Mouse (Mus musculus) brain, adult 10 weeks (tissue): ENCODE data around the gene Cfap57. TPM values are rescaled to one million over a fixed set of nuclear protein-coding genes. Genes with fewer than 3 reads are reported as not detected.

Experiments used
- polyA plus RNA-seq: library from polyadenylated mRNA; stranded (reverse); fragments of 350-450 nt; fragmentation: Illumina TruSeq; extraction: RNeasy Lipid Tissue Mini Kit (QIAGEN cat#74804); gene quantifications from one replicate; pipeline ENCODE4 v1.2.3, GENCODE M21; 2015; ENCODE audit warnings: low read depth, low replicate concordance

Cfap57 gene
- 0.67 TPM for polyA plus RNA-seq

GRCm38 (mm10) chr4:118620279-118620966, at the start of gene Cfap57, which contains the start of gene Ebna1bp2:
Gene Cfap57 (minus strand): TSS chr4:118620777.
Gene Ebna1bp2 (plus strand): TSS chr4:118620799.

GRCm38 (mm10) chr4:118658652-118659051, 38.1 kb upstream of the Cfap57 start, which contains the start of gene Olfr62:
Gene Olfr62 (plus strand): TSS chr4:118658952.

GRCm38 (mm10) chr4:118543592-118544260, 76.9 kb downstream of the Cfap57 start, which contains the start of gene Tmem125:
Gene Tmem125 (minus strand): TSS chr4:118544044.

GRCm38 (mm10) chr4:118526408-118527334, 93.9 kb downstream of the Cfap57 start, which contains the start of gene 2610528J11Rik:
Gene 2610528J11Rik (plus strand): TSS chr4:118526999.

Other genes starting within 250 kb of the Cfap57 start
- gene Szt2, start 211.5 kb downstream of the Cfap57 start, polyA plus RNA-seq = 19.7 TPM
- 53.8 TPM for gene Med8, start 211.4 kb downstream of the Cfap57 start, polyA plus RNA-seq
- 28.2 TPM for gene Elovl1, start 192.7 kb downstream of the Cfap57 start, polyA plus RNA-seq
- 2.2 TPM for gene Cdc20, start 183.4 kb downstream of the Cfap57 start, polyA plus RNA-seq
- gene Mpl, start 163.3 kb downstream of the Cfap57 start, polyA plus RNA-seq = 0.62 TPM
- gene Tie1, start 130.7 kb downstream of the Cfap57 start, polyA plus RNA-seq = 7.1 TPM
- gene 2610528J11Rik, start 93.8 kb downstream of the Cfap57 start, polyA plus RNA-seq = not detected
- 15.7 TPM for gene Tmem125, start 76.7 kb downstream of the Cfap57 start, polyA plus RNA-seq
- gene Ebna1bp2, start within 50 bp of the Cfap57 start, polyA plus RNA-seq = 60.0 TPM
- gene Olfr62, start 38.2 kb upstream of the Cfap57 start, polyA plus RNA-seq = not detected
- not detected for gene Olfr1342, start 72.0 kb upstream of the Cfap57 start, polyA plus RNA-seq
- not detected for gene Olfr1341, start 82.7 kb upstream of the Cfap57 start, polyA plus RNA-seq
- not detected for gene Olfr1340, start 99.4 kb upstream of the Cfap57 start, polyA plus RNA-seq
- not detected for gene Olfr1339, start 111.4 kb upstream of the Cfap57 start, polyA plus RNA-seq
- not detected for gene Olfr1338, start 138.0 kb upstream of the Cfap57 start, polyA plus RNA-seq
- gene Olfr1337, start 161.8 kb upstream of the Cfap57 start, polyA plus RNA-seq = not detected
- gene Olfr1335, start 189.2 kb upstream of the Cfap57 start, polyA plus RNA-seq = not detected
- gene Olfr1333, start 215.5 kb upstream of the Cfap57 start, polyA plus RNA-seq = not detected
- gene Olfr1331, start 243.9 kb upstream of the Cfap57 start, polyA plus RNA-seq = not detected